Comparison of ENCODE assay signal across 18 mouse cellular contexts in genomic region chr8:89012853-89013534, GRCm38 (mm10). TPM values are rescaled to one million over a fixed set of nuclear protein-coding genes. Genes with fewer than 3 reads are reported as not detected.
DNase-seq lines count a peak whose midpoint lies in the region; ATAC-seq and TF ChIP-seq lines count a peak whose summit lies in the region.
"Had no signal": no experiment of that assay in that cellular context is flagged by ENCODE, and none has a peak within 500 bp of the region (broad histone marks: within the 10 kb centered on the region; RNA-seq: fewer than 3 reads in every experiment).

No protein-coding gene starts in this region.

- H3K9ac ChIP-seq in intestine, embryonic 15.5 days = no peak overlapping the region
- no peak overlapping the region for H3K9ac ChIP-seq in intestine, postnatal 0 days (ENCODE audit: low read depth, low read length)
- no peak overlapping the region for H3K9ac ChIP-seq in liver, embryonic 16.5 days (ENCODE audit: low read depth, low read length)
- H3K9ac ChIP-seq: heart, embryonic 13.5 days; hindbrain, embryonic 14.5 days; lung, embryonic 15.5 days had no signal

- 78% methylated on average over 6 of the region's 6 CpGs for WGBS in intestine, embryonic 15.5 days
- 61% methylated on average over 6 of the region's 6 CpGs for WGBS in intestine, postnatal 0 days
- WGBS in liver, embryonic 16.5 days (ENCODE audit: insufficient replicate concordance) = 53% methylated on average over 6 of the region's 6 CpGs

- H3K36me3 ChIP-seq in intestine, embryonic 15.5 days = no peaks in the 10 kb centered on the region
- H3K36me3 ChIP-seq in intestine, postnatal 0 days (ENCODE audit: control insufficient read depth, insufficient read depth) = no peaks in the 10 kb centered on the region
- H3K36me3 ChIP-seq in liver, embryonic 16.5 days (ENCODE audit: control insufficient read depth, insufficient read depth) = no peaks in the 10 kb centered on the region
- H3K36me3 ChIP-seq: embryonic facial prominence, embryonic 10.5 days; heart, embryonic 13.5 days; lung, embryonic 15.5 days; midbrain, embryonic 10.5 days had no signal

- no peak overlapping the region for H3K4me2 ChIP-seq in intestine, embryonic 15.5 days (replicated peaks)
- no peak overlapping the region for H3K4me2 ChIP-seq in intestine, postnatal 0 days (replicated peaks; ENCODE audit: low read depth)
- H3K4me2 ChIP-seq in liver, embryonic 16.5 days (ENCODE audit: low read depth, low read length) = peak overlapping the region; percentile 7; the same call in 1 of the 2 replicates
- H3K4me2 ChIP-seq: heart, embryonic 13.5 days; hindbrain, embryonic 14.5 days; lung, embryonic 15.5 days had no signal

- H3K4me3 ChIP-seq in intestine, embryonic 15.5 days (replicated peaks) = no peak overlapping the region
- no peak overlapping the region for H3K4me3 ChIP-seq in intestine, postnatal 0 days (ENCODE audit: low read depth, low read length)
- H3K4me3 ChIP-seq in liver, embryonic 16.5 days (ENCODE audit: low read depth, low read length) = no peak overlapping the region
- H3K4me3 ChIP-seq: embryonic facial prominence, embryonic 10.5 days; heart, embryonic 13.5 days; lung, embryonic 15.5 days; midbrain, embryonic 10.5 days had no signal

- no peaks in the 10 kb centered on the region for H3K9me3 ChIP-seq in intestine, embryonic 15.5 days
- no peaks in the 10 kb centered on the region for H3K9me3 ChIP-seq in intestine, postnatal 0 days (ENCODE audit: control insufficient read depth)
- no peaks in the 10 kb centered on the region for H3K9me3 ChIP-seq in liver, embryonic 16.5 days (replicated peaks; ENCODE audit: control insufficient read depth, low read length)
- H3K9me3 ChIP-seq: embryonic facial prominence, embryonic 10.5 days; heart, embryonic 13.5 days; lung, embryonic 15.5 days; midbrain, embryonic 10.5 days had no signal

- H3K27ac ChIP-seq in intestine, embryonic 15.5 days = no peak overlapping the region
- no peak overlapping the region for H3K27ac ChIP-seq in intestine, postnatal 0 days (ENCODE audit: low read depth, low read length)
- peak overlapping the region; percentile 49 for H3K27ac ChIP-seq in liver, embryonic 16.5 days (ENCODE audit: low read length)
- H3K27ac ChIP-seq: embryonic facial prominence, embryonic 10.5 days; heart, embryonic 13.5 days; hindbrain, embryonic 14.5 days; lung, embryonic 15.5 days had no signal

- DNase-seq in kidney, adult 8-10 months = peak; percentile 76 to 87
- DNase-seq in kidney, postnatal 25 days = peak; percentile 60 to 84
- DNase-seq in ovary, postnatal 10 days (ENCODE audit: low spot score) = no peak
- DNase-seq in cerebellum, postnatal 10 days = no peak
- DNase-seq in cerebellum, adult 9-10 months = no peak
- DNase-seq: cerebellum, adult 2 months; gastrocnemius, postnatal 10 days; heart, adult 18-20 months; lung, postnatal 4 days; thymus, postnatal 36 days had no signal

- peaks cover 2% of the 10 kb centered on the region; the same call in 1 of the 2 replicates for H3K4me1 ChIP-seq in intestine, embryonic 15.5 days (replicated peaks)
- H3K4me1 ChIP-seq in intestine, postnatal 0 days (replicated peaks; ENCODE audit: control insufficient read depth, insufficient read depth, low read length) = no peaks in the 10 kb centered on the region
- H3K4me1 ChIP-seq in liver, embryonic 16.5 days (ENCODE audit: control insufficient read depth, low read depth, low read length) = no peaks in the 10 kb centered on the region; the same call in 1 of the 2 replicates
- H3K4me1 ChIP-seq: lung, embryonic 15.5 days had no signal

- ATAC-seq in intestine, embryonic 15.5 days = peak; percentile 36
- no peak for ATAC-seq in intestine, postnatal 0 days
- ATAC-seq in liver, embryonic 16.5 days (ENCODE audit: low read depth) = peak; percentile 82

- H3K27me3 ChIP-seq in intestine, embryonic 15.5 days (replicated peaks) = no peaks in the 10 kb centered on the region
- H3K27me3 ChIP-seq in intestine, postnatal 0 days (replicated peaks; ENCODE audit: control insufficient read depth, insufficient read depth, low read length) = no peaks in the 10 kb centered on the region
- no peaks in the 10 kb centered on the region for H3K27me3 ChIP-seq in liver, embryonic 16.5 days (ENCODE audit: control insufficient read depth, insufficient read depth, low read depth, low read length)

- no peak for TF ChIP-seq CTCF in intestine, postnatal 0 days (IDR thresholded peaks at IDR 0.05; ENCODE audit: low read depth)

RNA-seq across cellular contexts. Expression of gene Sall1, which starts 31.0 kb away (rescaled TPM):
- 1.8 and 2.4 TPM in 2 replicates for polyA plus RNA-seq in intestine, embryonic 15.5 days (2015; fragmentation: Nextera tagmentation; extraction: Ambion mirVana)
- 0.76 and 0.78 TPM in 2 replicates for polyA plus RNA-seq in intestine, postnatal 0 days (2015; fragmentation: Nextera tagmentation; extraction: Ambion mirVana)
- polyA plus RNA-seq in liver, embryonic 16.5 days (2015; fragmentation: Nextera tagmentation; extraction: Ambion mirVana) = 1.3 TPM in 2 replicates

Comparison
In these comparisons a context has a peak if more than half of its experiments do, and no peak if none do; other contexts are left out.
1. DNase-seq: peak in kidney, adult 8-10 months (2 of 2) and kidney, postnatal 25 days (2 of 2); none in ovary, postnatal 10 days (single experiment), cerebellum, postnatal 10 days (0 of 2) and cerebellum, adult 9-10 months (single experiment).